Mouse (Mus musculus) right cerebral cortex, adult 2 months (tissue): ENCODE data around the gene Fyn.

Source experiments
- DNase-seq, 2 experiments: peaks; one replicate each; pipeline ENCODE4 v3.0.0; 2021 to 2022; ENCODE audit warnings: low spot score in 2 of 2

Gene Fyn

DNA sequence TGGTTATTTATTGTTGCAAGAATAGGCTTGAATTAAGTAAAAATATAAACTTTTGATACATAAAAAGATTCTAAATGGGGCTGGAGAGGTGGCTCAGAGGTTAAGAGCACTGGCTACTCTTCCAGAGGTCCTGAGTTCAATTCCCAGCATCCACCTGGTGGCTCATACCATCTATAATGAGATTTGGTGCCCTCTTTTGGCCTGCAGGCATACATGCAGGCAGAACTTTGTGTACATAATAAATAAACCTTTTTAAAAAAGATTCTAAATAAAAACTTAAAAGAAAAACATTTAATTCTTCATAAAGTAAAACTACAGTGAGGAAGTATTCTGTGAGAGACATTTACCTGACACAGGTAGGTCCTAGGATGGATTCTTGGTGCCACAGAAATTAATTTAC is 73.0 kb downstream of the Fyn start:
- DNase-seq, result no peak

DNA sequence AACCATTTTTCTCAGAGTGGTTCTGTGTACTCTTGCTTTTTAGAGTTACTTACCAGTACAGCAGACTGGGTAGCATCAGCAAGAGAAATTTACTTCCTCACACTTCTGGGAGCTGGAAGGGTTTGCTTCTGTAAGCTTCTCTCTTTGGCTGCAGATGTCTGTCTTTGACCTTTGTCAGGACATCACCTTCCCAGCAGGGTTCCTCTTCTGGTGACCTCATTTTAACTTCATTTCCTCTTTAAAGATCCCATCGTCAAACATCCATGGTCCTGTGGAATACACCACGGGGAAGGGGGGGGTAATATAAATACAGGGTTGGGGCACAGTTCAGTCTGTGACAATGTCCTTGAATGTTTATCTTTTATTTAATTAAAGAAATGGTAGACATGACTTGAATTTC is 74.5 kb downstream of the Fyn start:
- no peak for DNase-seq

DNA sequence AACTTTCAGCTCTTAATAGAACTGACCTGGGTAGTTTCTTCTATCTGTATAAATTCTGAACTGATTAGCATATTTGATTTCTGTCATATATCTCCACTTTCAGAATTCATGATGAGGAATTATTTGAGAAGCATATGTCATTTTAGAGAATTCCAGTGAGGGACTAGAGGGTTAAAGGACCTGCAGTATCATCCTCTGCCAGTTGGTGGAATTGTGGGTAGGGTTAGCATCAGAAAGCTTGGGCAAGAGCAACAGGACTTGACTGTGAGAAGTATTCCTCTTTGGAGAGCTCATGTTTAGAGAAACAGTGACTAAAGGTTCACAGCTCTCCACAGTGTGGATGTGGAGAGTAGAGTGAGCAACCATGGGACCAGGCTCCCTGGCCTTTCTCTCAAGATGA is 75.3 kb downstream of the Fyn start:
- no peak for DNase-seq

DNA sequence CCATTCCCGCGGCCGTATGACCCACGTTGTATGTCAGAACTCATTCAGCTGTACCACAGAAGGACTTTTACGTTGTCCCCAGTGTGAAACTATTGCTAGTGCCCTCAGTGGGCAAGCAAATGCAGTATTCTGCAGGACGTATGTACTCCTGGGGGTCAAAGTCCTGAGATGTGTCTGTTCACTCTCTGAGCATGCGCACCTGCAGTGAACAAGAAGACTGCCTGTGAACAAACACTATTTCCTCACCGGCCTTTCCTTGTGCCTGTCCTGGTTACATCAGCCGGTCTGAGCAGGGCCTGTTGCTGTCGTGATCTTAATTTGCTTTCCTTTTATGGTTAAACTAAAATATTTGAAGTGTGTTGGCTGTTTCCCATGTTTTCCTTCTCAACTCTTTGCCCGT is 77.2 kb downstream of the Fyn start:
- DNase-seq, result no peak

DNA sequence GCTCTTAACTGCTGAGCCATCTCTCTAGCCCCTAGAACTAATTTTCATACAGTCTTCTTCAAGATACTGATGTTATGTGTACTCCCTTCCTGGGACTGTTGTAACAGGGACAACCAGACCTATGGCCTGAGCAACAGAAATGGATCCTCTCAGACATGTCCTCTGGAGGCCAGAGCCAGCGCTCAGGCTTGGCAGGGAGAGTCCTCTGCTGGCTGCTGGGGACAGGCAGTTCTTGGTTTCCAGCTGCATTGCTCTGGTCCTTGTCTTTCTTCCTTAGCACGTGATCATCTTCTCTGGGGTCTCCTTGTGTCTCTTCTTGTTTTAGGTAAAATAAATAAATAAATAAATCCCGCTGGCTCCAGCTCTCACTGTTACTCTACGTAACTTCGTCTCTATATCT is 78.1 kb downstream of the Fyn start:
- DNase-seq, result no peak

GRCm38 (mm10) chr10:39449179-39449578 is 80.5 kb downstream of the Fyn start:
- no peak for DNase-seq

GRCm38 (mm10) chr10:39450356-39450755 is 81.7 kb downstream of the Fyn start:
- DNase-seq, result no peak

- no peak for DNase-seq
Observed at GRCm38 (mm10) chr10:39451065-39451464, 82.4 kb downstream of the Fyn start.

DNA sequence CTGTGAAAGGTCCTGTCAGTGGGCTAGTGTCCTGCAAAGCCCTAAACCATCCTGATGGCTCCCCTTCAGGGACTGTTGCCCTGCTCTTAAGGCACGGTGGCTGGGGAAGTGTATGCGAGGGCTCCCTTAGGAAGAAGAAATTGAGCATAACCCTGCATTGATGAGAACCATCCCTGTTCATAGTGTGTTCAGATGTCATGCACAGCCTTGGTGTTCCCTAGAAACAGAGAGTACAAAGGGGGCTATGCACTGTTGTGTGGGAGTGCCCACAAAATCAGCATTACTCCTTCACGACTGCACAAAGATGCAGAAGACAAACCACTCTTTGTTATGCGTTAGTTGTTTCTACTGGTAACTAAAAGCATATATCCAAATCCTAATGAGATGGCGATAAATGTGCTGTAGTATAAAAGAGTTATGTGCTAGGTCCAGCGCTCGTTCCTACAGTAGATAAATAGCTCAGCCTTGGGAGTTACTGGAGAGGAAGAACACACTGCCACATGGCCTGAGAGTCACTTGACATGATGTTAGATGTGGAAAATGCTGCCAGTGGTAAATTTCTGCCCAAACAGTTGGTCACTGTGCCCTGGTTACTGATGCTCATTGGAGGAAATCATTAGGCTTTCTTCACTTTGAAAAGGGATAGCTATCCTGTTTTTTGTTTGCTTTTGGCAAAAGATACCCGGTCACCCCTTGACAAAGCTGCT is 83.4 kb downstream of the Fyn start:
- DNase-seq, result no peak

DNA sequence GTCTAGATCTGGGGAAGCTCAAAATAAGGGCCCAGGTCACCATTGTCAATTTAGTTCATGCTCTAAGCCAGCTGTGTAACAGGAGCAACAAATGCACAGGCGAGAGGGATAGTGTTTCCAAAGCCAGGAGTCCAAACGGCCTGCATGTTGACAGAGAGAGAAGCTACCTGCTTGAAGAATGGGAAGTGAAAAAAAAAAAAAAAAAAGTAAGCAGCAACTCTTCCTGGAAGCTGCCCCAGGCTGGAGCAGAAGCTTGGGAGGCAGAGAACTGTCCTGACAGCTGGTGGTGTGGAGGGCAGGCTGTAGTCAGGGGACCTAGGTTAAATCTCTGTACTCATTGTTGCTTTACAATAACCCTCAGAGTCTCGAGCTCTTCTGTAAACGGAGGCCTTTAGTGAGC is 86.7 kb downstream of the Fyn start:
- DNase-seq, result no peak

GRCm38 (mm10) chr10:39455857-39456620 is 87.4 kb downstream of the Fyn start:
- no peak for DNase-seq

- DNase-seq, result no peak
Observed at GRCm38 (mm10) chr10:39456776-39457175, 88.1 kb downstream of the Fyn start.

- no peak for DNase-seq
Observed at GRCm38 (mm10) chr10:39457281-39457680, 88.6 kb downstream of the Fyn start.

GRCm38 (mm10) chr10:39458766-39459699 is 90.4 kb downstream of the Fyn start:
- DNase-seq, result no peak

DNA sequence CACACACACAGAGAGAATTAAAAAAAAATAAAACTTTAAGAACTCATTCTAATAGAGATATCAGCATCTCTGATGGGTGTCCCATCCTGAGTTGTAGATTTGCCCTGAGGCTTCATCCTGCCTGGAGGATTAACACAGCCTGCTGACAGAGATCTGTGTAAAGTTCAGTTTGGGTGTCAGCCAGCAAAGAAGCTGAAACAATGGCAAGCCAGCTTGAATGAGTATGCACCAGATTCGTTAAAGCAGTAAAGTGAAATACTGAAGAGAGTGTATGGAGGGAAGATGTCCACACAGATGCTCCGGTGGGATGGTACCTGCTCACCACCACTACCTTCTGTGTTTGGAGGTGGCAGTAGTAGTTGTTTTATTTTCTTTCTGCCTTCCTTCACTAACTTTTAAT is 92.0 kb downstream of the Fyn start:
- DNase-seq, result no peak

GRCm38 (mm10) chr10:39461909-39462308 is 93.3 kb downstream of the Fyn start:
- no peak for DNase-seq

DNA sequence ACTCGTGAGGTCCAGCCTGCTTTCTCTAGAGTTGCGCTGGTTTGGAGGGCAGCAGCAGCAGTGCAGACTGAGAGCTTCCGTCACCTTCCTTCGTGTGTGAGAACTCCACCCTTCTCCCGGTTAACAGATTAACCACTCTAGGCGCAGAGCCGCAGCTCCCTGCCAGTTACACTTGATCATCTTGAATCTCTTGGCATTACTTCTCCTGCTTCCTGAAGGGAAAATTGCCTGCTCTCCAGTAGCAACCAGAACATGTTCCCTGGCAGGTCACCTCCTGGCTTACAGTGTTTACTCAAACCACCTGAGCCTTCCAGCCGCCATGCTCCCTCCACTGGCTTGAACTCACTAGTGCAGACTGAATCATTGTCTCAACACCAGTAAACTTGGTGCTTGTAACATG is 94.1 kb downstream of the Fyn start:
- no peak for DNase-seq

- DNase-seq, result no peak
Observed at GRCm38 (mm10) chr10:39464383-39464782, 95.7 kb downstream of the Fyn start.

- DNase-seq, result no peak
Observed at GRCm38 (mm10) chr10:39467317-39467716, 98.7 kb downstream of the Fyn start.

DNA sequence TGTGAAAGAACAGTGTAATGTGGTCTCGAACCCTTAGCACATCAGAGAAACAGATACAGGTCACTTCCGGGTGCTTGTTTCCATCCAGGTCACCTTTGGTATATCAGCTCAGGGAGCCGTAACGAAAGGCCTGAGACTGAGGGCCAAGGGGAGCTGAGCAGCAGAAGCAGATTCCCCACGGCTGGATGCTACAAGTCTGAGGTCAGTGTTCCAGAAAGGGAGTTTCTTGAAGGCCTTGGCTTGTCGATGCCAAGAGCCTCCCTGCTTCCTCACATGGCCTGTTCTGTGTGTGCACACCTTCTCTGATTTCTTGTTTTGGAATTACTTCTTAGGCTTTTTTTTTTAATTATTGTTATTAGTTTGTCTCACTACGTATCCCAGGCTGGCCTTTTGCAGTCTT is 99.2 kb downstream of the Fyn start:
- DNase-seq, result no peak

DNA sequence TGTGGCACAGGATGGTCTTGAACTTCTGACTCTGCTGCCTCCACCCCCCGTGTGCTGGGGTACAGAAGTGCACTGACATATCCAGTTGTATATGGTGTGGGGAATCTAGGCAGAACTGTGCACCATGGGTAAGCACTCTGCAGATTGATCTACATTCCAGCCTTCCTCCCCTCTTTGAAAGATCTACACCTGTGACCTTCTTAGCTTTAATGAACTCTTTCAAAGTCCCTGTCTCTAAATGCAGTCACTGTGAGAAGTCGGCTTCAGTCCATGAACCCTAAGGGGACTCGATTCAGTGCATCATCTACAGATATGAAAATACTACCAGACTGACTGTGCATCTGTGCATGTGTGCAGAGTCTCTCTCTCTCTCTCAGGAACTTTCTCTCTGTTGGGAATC is 99.9 kb downstream of the Fyn start:
- DNase-seq, result no peak

GRCm38 (mm10) chr10:39469341-39469740 is 100.7 kb downstream of the Fyn start:
- DNase-seq, result no peak
